Mouse (Mus musculus) midbrain, embryonic 14.5 days (tissue): Measurements from ENCODE around the gene Cdh13. TPM values are rescaled to one million over a fixed set of nuclear protein-coding genes. Genes with fewer than 3 reads are reported as not detected.
"Not testable (repeated sequence)": the region's sequence is repeated elsewhere in the genome, so short reads cannot be mapped to it uniquely, and the experiment has no call there.

Experiments
- ATAC-seq: fragments of 200-750 bp; cut with Nextera tagmentation; 2 replicates; pipeline ENCODE4 v1.8.0; 2017; ENCODE audit warnings: moderate number of reproducible peaks, moderate library complexity; ENCODE audit not compliant: low FRiP score, low TSS enrichment
- DNase-seq: peaks from one replicate; pipeline ENCODE4 v3.0.0-alpha.2; 2015
- H3K27ac ChIP-seq: fragments of 300-500 bp; sonication (generic); replicated peaks from 2 replicates; pipeline ENCODE4 v1.5.1; 2014; ENCODE audit warnings: mild to moderate bottlenecking, low read depth, low read length, moderate library complexity
- H3K27me3 ChIP-seq: fragments of 300-500 bp; sonication (generic); 2 replicates; pipeline ENCODE4 v1.6.1; 2014; ENCODE audit warnings: low read length, control low read depth, mixed read lengths; ENCODE audit not compliant: control insufficient read depth, insufficient read depth
- H3K36me3 ChIP-seq: fragments of 300-500 bp; sonication (generic); 2 replicates; pipeline ENCODE4 v1.6.1; 2014; ENCODE audit warnings: low read length, control low read depth; ENCODE audit not compliant: control insufficient read depth, insufficient read depth
- H3K4me1 ChIP-seq: fragments of 300-500 bp; sonication (generic); 2 replicates; pipeline ENCODE4 v1.6.1; 2014; ENCODE audit warnings: mild to moderate bottlenecking, antibody characterized with exemption, low read length, control low read depth; ENCODE audit not compliant: control insufficient read depth, insufficient read depth
- H3K4me2 ChIP-seq: fragments of 300-500 bp; sonication (generic); 2 replicates; pipeline ENCODE4 v1.6.1; 2014; ENCODE audit warnings: mild to moderate bottlenecking, low read length, moderate library complexity
- H3K4me3 ChIP-seq: fragments of 300-500 bp; sonication (generic); replicated peaks from 2 replicates; pipeline ENCODE4 v1.5.1; 2014; ENCODE audit warnings: low read depth, low read length
- H3K9ac ChIP-seq: fragments of 300-500 bp; sonication (generic); replicated peaks from 2 replicates; pipeline ENCODE4 v1.6.1; 2014; ENCODE audit warnings: mild to moderate bottlenecking, low read length, moderate library complexity
- H3K9me3 ChIP-seq: fragments of 300-500 bp; sonication (generic); 2 replicates; pipeline ENCODE4 v1.6.1; 2016; ENCODE audit warnings: low read length, control low read depth, mixed read lengths; ENCODE audit not compliant: control insufficient read depth
- WGBS: fragments of 180-500 bp; shearing (Covaris S2); extraction: QIAGEN DNeasy Blood & Tissue Kit; methylation state at CpG from one replicate; pipeline ENCODE4 v1.1.7; 2014; 5-methylcytosine and 5-hydroxymethylcytosine counted together
- polyA plus RNA-seq: library from polyadenylated mRNA; unstranded; fragments of >200 nt; fragmentation: Nextera tagmentation; extraction: Ambion mirVana; gene quantifications from 2 replicates; pipeline ENCODE4 v1.2.1, GENCODE M21; 2014

Gene Cdh13
- polyA plus RNA-seq, 1 experiment from 2014 or later = 143 TPM

DNA sequence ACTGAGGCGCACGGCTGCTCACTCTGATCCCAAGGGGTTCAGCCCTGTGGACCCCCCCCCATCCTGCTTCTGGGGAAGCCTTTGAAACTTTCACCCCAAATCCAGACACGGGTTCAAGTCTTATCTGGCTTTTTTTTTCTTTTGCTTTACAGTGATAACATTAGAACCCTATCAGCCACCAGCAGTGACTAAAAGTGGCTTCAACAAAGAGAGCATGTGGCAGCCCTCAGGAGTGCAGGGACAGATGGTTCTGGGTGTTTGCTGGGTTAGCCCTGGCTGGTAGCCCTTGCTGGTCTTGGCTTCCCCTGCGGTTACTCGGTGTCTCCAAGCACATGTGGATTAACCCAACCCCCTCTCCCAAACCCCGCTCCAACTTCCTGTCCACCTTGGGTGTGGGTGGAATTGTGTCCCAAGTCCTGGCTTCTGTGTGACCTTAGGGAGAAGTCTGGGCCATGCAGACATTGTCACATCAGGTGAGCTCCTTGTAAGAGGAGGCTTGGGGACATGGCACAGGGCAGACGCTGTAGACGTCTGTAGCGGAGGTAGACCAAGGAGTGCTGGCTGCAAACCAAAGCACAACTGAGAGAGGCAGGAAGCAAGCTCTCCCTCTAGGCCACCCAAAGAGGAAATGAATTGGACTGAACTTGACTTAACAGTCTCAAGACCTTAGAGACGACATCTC is 1069.6 kb downstream of the Cdh13 start:
- H3K9ac ChIP-seq = no peak overlapping the region
- 82% methylated on average over 10 of the region's 10 CpGs for WGBS
- no peak overlapping the region for H3K4me3 ChIP-seq
- H3K36me3 ChIP-seq = peaks cover 28% of the 10 kb centered on the region
- no peaks in the 10 kb centered on the region for H3K27me3 ChIP-seq
- H3K27ac ChIP-seq = no peak overlapping the region
- DNase-seq (no peak), ATAC-seq (no peak)
- no peaks in the 10 kb centered on the region for H3K9me3 ChIP-seq
- H3K4me2 ChIP-seq = no peak overlapping the region
- no peaks in the 10 kb centered on the region for H3K4me1 ChIP-seq

- H3K27ac ChIP-seq = no peak overlapping the region
- H3K9me3 ChIP-seq = no peaks in the 10 kb centered on the region
- no peak overlapping the region for H3K9ac ChIP-seq
- no peaks in the 10 kb centered on the region for H3K27me3 ChIP-seq
- DNase-seq (no peak), ATAC-seq (no peak)
- H3K4me3 ChIP-seq = no peak overlapping the region
- no peaks in the 10 kb centered on the region for H3K4me1 ChIP-seq
- 87% methylated on average over 6 of the region's 6 CpGs for whole genome bisulfite sequencing
- H3K36me3 ChIP-seq = peaks cover 23% of the 10 kb centered on the region
- no peak overlapping the region for H3K4me2 ChIP-seq
These were observed 1070.1 kb downstream of the Cdh13 start for GRCm38 (mm10) chr8:119353659-119354023.

DNA sequence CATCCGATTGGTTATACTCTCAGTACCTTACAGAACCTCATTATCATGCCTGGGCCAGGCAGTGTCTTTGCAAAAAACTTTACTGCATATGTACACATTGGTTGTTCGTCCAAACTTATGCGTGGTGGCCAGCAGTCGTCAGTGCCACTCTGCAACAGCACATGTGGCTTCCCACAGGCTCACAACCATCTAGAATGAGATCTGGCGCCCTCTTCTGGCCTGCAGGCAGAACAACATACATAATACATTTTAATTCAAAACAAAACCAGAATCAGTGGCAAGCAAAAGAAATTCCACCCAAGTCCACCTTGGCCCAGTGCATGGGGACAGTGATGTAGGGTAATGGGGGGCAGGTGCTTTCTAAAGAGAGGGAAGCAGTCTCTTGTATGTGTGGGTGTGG is 1073.1 kb downstream of the Cdh13 start:
- H3K27ac ChIP-seq, H3K9me3 ChIP-seq, H3K36me3 ChIP-seq, H3K9ac ChIP-seq, H3K4me2 ChIP-seq, DNase-seq, H3K4me3 ChIP-seq, ATAC-seq, H3K27me3 ChIP-seq, H3K4me1 ChIP-seq: not testable (repeated sequence)
- 60% methylated on average over 5 of the region's 5 CpGs for WGBS

DNA sequence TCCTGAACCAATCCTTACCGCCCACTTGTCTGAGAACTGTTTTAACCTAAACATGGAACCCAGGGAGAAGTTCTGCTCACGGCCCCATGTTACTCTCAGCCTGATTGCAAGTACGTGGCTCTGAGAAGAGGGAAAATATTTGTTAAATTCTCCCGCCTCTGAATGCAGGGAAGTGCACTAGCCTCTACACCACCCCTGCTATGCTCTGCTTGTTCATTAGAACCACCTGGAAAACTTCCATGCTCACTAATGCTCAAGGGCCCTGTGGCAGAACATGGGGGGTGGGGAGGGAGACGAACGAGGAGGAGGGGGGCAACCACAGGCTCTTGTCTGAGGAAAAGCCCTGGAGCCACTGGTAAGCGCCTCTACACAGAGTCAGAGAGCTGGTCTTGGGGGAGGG is 1074.6 kb downstream of the Cdh13 start:
- DNase-seq = no peak
- no peaks in the 10 kb centered on the region for H3K4me1 ChIP-seq
- H3K9ac ChIP-seq = no peak overlapping the region
- ATAC-seq = no peak
- H3K27me3 ChIP-seq = no peaks in the 10 kb centered on the region
- no peak overlapping the region for H3K4me3 ChIP-seq
- no peaks in the 10 kb centered on the region for H3K9me3 ChIP-seq
- no peak overlapping the region for H3K4me2 ChIP-seq
- 76% methylated on average over 7 of the region's 7 CpGs for WGBS
- no peak overlapping the region for H3K27ac ChIP-seq
- no peaks in the 10 kb centered on the region for H3K36me3 ChIP-seq

DNA sequence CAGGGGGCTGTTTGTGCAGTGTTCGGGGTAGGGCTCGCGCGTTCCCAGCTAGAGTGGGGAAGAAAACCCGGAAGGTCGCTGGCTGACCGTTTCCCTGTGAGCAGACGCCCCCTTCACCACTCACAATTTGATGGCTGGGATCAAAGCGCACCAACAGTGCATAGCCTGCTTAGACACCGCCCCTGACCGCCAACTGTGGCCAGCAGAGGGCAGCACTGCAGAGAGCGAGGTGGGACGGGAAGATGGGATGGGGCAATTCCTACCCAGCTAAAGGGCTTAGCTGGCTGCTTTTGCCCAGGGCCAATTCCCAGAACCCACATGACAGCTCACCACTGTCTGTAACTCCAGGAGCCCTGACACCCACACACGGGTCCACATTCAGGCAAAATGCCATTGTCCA is 1075.3 kb downstream of the Cdh13 start:
- no peak overlapping the region for H3K27ac ChIP-seq
- peak; percentile 42 for DNase-seq
- WGBS = 50% methylated on average over 14 of the region's 14 CpGs
- no peak overlapping the region for H3K4me3 ChIP-seq
- H3K4me1 ChIP-seq = no peaks in the 10 kb centered on the region
- H3K27me3 ChIP-seq = no peaks in the 10 kb centered on the region
- H3K36me3 ChIP-seq = no peaks in the 10 kb centered on the region
- no peak overlapping the region for H3K9ac ChIP-seq
- H3K9me3 ChIP-seq = no peaks in the 10 kb centered on the region
- H3K4me2 ChIP-seq = no peak overlapping the region
- ATAC-seq = no peak

DNA sequence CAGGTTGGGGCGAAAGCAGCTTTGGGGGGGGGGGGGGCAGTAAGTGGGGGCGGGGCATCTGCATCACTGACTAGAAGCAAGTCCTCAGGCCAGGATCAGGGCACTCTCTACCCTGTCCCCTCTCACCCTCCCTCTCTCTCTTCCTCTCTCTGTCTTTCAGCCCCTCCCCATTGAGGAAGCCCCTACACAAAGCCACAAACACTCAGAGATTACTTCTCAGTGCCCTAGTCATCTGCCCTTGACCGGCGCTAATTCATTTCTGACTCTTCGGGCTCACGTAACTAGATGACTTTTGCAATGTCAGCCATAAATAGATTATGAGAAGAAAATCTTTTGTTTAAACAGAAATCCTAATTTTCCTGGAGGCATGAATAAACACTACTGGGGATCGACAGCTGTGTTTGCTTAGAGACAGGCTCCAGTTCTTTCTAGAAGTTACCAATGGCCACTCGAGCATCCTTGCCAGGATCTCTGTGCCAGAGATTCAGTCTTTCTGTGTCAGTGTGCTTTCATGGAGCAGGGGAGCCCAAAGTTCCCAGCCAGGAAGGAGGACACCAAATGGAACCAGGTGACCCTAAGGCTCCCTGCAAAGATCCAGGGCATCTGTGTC is 1077.3 kb downstream of the Cdh13 start:
- Histone ChIP-seq H3K4me3 (no peak overlapping the region), H3K36me3 (no peaks in the 10 kb centered on the region), H3K27me3 (no peaks in the 10 kb centered on the region), H3K4me1 (no peaks in the 10 kb centered on the region), H3K27ac (no peak overlapping the region), H3K9me3 (no peaks in the 10 kb centered on the region), H3K9ac (no peak overlapping the region), H3K4me2 (no peak overlapping the region)
- WGBS = 73% methylated on average over 8 of the region's 8 CpGs
- no peak for ATAC-seq
- DNase-seq = no peak
